Mouse (Mus musculus) kidney, adult 9 months (tissue): ENCODE measurements at regions not wholly inside any gene's neighbourhood (a gene's known extent, or its start where the extent isn't known, plus 50 kb on each side); places are given as distances from the start of the nearest gene placed in this dataset.

Source experiments
- DNase-seq: peaks from one replicate; pipeline ENCODE4 v3.0.0; 2022

DNA sequence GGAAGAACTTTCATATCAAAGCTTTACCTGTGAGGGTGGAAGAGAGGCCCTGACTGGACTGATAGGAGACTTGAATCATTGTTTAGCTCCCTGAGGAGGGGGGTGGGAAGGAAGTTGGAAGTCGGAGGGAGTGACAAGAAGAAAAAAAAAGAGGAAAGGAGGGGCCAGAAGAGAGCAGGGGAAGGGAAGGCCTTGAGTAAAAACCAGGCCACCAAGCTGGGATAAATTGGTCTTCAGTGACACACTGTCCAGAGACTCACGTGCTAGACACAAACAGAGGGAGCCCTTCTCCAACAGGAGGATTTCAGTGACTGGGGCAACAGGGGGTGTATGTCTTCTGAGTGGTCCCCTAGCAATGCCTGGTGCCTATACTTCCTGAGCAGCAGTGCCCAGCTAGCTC lies 172.9 kb downstream of the Dact1 start:
- no peak for DNase-seq

DNA sequence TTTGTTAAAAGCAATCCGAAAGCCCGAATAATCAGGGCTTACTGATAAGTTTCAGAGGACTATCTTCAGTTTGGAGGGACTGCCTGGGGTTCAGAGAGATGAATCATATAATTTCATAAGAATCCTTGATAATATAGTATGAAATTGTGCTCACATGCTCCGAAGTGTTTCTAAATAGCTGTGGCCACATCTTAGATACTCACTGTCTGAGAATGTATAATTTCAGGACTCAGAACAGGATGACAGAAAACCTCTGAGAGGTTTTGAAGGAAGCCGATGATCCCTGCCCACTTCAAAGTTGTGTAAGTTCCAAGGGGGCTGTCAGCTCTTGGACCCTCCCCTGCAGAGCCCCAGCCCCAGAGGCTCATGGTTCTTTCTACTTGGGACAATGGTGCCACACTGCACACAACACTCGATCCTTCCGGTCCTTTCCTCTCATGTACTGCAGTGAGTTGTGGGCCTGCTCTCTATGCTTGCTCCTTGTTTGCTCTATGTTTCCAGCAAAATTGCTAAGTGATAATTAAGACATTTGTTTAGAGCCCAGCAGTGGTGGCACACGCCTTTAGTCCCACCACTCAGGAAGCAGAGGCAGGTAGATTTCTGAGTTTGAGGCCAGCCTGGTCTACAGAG lies 174.0 kb downstream of the Dact1 start:
- no peak for DNase-seq

DNA sequence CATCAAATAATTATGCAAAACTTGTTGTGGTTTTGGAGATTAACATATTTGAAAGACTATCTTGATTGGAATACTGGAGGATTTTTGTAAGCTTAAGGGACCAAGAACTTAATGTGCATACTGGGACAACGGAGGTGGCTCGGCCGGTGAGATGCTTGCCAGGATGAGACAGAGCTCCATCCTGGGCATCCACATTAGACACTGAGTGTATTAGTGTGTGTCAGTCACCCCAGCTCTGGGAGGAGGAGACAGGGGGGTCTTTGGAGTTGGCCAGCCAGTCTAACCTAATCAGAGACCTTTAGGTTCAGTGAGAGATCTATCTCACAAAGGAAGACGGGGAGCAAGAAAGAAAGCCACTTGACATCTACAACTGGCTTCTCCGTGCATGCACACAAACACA lies 174.6 kb downstream of the Dact1 start:
- no peak for DNase-seq

DNA sequence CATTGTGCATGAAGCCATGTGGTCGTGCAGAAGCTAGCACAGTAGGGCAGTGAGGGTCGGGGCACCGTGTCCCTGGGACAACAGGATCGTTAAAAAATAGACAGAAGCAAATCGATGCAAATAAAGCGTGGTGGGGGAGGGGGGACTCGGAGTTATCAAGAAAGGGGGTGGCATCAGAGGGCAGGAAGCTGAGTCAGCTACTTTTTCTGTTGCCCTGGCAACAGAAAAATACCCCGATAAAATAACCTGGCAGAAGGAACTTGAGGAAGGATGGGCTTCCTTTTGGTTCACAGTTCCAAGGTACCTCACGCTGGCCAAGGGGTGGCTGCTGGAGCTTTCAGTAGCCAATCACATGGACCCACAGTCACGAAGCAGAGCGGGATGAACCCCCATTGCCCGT lies 176.4 kb downstream of the Dact1 start:
- no peak for DNase-seq

DNA sequence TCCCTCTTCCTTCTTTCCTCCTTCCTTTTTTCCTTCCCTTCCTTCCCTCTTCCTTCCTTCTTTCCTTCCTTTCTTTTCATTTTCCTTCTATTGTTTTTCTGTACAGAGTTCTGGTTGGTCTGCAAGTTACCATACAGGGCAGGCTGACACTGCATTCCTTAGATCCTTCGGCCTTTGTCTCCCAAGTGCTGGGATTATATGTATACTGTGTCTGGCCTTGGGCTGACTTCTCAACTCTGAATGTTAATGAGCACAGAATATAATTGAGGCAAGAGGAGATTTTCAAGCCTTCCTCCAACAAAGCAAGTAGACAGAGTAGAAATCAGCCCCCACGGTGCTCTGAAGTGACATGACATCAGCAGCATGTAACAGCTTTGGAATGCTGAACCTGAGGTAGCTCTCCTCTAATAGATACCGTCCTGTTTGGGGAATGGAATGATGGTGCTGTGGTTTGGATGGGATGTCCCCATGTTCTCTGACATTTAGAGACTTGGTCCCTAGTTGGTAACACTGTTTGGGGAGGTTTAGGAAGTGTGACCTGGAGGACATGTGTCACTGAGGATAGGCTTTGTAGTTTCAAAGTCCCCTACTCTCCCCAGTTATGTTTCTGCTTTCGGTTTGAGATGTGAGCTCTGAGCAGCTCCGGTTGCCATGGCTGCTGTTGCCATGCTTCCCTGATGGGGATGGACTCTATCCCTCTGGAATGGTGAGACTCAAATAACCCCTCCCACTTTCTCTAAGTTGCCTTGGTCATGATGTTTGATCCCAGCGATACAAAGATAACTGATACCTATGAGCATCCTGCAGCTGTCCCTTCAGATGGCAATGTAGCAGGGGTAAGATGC lies 178.1 kb downstream of the Dact1 start:
- DNase-seq = no peak

DNA sequence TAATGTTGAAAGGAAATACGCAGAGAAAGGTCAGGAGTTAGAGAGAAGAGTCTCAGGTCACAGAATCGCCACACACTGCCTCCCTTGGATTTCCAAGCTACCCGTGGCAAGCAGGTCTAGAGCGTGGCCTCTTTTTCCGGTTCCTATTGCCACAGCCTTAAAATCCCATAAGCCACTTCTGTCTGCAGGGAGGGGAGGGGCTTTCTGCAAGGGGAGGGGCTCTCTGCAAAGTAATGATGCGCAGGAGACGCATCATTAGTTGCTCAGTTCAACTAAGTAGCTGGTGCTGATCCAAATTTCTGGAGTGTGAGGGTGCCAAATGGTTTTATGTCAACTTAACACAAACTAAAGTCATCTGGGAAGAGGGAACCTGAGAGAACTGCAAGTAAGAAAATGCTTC lies 179.6 kb downstream of the Dact1 start:
- no peak for DNase-seq

DNA sequence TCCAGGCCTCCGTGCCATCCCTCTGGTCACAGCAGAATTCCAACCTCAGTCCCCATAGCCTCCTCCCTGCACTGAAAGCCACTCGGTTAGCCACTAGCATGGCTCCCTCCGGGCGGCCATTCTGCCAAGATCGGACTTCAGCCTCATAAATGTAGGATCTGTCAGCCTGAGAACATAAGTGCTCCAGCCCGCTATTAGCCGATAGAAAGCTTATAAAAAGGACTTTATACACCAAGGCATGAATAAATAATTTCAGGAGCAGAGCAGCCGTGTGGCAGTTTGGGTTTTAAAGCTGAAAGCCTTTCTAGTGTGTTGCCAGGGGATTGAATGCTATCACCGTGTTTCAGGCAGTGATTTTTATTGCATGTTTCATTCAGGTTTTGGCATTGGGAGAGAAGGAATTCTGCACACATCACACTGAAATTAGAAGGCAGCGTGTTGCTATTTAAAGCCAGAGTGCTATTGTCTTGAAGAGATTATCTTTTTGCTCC lies 185.2 kb downstream of the Dact1 start:
- no peak for DNase-seq

DNA sequence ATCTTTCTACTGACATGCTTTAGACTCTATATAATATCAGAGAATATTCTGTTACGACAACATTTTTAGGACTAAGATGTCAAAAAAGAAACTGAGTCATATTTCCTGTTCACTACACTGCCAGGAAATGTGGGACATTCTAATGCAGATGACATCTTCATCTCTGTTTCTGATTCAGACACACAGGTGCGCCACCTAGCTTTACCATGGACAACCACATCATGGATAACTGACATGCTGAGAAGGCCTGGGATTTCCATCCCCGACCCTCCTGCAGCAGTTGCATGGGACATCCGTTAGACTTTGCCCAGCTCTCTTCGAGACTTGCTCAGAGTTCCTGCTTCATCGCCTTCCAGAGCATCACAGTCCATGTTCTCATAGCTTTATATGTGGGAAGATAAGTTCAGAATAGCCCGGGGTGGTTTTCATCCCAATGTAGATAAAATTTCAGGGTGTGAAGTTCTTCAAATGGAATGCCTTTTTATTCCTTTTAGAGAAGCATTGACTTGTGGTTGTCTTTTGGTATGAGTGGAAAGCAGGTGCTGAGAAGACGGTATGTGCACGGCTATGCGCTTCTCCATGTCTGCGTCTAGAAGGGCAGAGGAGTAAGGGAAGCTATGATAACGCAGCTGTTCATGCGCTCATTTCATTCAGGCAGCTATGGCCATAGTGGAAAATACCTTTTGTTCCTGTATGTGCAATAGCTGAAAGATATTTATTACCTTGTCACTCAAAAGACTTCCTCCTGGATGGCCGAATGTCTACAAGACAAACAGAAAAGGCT lies 188.8 kb downstream of the Dact1 start:
- DNase-seq = peak; percentile 24

DNA sequence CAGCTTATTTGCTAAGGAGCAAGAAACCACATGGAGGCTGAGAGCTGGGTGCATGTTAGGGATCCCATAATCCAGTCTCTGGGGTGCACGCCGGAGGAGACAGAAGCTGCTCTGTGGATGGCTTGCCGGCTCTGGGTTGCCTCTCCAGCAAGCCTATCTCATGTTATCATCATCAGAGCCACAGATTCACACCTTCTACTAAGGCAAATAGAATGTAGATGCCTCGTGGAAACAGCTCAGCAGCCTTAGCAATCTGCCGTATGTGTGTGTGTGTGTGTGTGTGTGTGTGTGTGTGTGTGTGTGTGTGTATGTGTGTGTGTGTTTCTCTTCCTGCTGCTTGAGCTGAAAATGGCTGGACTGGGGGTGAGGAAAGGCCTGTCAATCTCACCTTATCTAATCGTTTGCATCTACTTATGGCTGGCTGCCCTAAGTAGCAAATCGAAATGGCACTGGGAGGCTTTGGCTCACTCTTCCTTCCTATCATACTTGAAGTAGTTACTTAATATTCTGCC lies 191.7 kb downstream of the Dact1 start:
- no peak for DNase-seq

DNA sequence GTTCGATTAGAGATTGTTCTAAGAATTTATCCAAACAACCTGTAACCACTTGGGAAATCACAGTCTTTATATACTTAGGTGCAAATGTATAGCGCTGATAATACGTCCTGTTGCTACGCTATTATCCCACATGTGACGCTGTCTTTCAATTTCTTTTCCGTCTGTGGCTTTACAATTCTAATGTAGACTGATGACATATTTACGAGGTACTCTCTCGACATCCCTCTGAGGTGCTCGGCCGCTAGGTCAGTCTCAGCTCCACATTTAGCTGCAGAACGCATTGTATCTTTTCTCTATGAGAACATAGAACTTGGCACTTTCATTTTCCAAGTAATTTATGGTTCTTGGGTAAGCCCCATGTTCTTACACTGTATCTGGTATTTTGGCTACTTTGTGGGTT lies 193.6 kb downstream of the Dact1 start:
- DNase-seq = no peak

DNA sequence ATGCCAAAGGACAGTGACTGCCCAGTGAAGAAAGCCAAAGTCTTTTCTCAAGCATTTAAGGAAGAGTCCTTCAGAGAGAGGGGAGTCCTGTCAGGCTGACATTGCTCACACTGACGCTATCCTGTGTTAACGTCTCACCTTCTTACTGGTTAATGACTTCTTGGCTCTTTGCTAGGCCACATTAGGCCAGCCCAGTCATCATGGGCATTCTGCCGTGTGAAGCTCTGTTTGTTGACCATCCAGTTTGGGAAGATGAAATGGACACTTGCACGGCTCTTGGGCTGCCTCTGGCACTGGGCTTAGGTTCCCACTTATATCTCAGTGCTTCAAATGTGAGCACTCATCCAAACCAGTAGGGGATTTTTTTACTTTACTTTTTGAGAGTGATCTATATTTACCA lies 196.5 kb downstream of the Dact1 start:
- no peak for DNase-seq

DNA sequence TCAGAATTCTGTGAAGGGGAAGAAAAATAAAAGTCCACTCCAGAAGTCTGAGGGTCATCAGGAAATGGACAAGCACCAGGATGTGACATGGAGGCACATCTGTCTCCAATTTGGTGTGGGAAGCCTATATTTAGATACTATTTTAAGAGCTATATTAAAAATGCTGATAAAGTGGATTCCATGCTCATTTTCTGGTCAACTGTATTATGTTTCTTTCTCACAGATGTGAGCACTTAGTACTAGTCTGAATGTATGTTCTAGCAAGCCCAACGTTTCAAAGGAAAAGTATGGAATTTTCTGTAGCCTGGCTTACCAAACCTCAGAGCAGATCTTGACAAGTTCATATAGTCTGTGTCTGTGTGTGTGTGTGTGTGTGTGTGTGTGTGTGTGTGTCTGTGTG lies 197.0 kb downstream of the Dact1 start:
- no peak for DNase-seq

DNA sequence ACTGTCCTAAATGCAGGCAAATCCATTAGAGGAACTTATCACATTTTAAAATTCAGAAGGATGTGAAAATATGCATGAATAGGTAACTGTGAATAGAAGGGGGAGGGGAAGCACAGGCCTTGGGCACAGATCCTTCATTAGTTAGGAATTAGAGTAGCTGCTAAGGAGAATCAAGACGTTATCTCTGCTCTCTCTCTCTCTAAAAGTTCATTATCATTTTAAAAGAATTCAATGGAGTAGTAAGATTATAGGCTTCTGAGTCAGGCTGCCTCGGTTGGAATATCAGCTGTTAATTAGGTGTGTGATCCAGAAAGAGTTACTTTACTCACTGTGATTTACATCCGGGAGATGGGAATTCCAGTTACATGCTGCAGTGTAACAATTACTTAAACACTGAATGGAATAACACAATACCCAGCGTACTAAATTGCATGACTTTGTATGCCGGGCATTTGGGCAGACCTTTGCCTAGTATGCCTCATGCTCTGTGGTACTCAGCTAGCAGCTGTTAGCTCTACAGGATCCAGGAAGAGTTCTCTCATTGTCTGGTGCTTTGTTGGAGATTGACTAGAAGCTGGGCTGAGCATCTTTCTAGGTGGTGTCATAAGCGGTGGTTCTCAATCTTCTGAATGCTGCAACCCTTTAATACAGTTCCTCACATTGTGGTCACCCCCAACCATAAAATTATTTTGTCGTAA lies 203.4 kb downstream of the Dact1 start:
- DNase-seq = no peak

DNA sequence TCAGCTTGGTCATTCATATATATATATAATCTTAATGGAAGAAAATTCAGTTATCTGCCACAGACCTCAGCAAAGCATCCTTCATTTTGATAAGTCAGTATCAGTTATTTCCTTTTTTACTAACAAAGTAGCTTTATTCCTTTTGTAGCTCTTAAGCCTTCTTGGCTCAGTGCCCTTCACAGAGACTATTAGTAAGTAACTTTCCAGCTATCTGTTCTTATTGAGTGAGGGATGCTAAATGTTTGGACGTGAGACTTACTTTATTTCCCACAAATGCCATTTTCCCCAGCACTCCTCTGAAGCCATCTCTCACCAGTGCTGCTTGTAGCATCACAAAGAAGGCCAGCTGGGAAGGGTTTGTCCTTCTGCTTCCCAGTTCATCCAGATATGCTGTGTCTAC lies 209.8 kb downstream of the Dact1 start:
- DNase-seq = no peak

DNA sequence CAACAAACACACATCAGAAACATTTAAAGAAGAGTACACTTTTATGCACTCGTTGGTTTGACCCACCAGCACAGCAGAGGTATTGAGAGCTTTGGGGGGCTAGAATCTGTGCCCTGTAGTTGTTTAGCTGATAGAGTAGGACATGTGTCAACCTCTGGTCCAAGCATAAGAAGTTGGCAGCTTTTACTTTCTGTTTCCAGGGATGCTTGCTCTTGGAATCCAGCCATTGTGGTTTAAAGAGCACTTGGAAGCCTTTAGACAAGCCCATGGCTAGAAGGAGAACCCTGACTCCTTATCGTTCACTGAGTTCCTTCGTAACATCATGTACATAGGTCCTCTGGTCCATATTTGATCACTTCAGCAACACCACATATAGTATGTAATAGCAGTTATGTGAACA lies 212.3 kb downstream of the Dact1 start:
- DNase-seq = peak; percentile 6

DNA sequence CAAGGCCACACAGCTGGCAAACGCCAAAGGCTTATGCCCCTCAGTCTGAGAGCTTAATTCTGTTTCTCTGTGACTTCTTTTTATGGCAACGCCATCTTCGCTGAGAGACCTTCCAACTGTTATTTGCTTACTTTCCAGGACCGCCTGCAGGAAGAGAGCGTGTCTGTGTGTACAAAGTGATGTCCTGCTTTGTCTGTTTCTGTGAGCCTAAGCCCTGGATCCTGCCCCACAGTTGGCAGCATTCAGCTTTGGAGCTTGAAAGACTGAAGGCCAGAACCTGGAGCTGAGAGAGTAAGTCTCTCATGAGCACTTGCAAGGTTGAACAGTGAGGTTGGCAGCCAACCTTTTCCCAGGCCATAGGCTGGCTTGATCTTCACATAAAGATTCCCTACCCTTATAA lies 212.8 kb downstream of the Dact1 start:
- DNase-seq = no peak

DNA sequence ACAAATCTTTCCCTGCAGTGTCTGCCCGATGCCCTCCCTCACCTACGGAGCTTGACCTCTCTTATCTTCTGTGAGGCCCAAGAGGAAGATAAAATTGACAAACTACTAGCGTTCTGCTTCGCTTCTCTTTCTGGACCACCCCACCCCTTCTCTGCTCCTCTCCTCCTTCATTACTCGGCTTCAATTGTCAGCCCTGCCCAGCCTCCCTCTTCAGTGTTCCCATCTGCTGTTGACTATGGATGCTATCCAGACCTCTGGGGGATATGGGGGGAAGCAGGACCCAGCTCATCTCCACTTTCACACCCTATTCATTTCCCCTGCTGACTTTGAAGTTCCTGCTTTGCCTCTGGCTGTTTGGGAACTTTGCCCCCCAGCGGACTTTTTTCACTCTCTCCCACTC lies 214.5 kb downstream of the Dact1 start:
- DNase-seq = no peak

DNA sequence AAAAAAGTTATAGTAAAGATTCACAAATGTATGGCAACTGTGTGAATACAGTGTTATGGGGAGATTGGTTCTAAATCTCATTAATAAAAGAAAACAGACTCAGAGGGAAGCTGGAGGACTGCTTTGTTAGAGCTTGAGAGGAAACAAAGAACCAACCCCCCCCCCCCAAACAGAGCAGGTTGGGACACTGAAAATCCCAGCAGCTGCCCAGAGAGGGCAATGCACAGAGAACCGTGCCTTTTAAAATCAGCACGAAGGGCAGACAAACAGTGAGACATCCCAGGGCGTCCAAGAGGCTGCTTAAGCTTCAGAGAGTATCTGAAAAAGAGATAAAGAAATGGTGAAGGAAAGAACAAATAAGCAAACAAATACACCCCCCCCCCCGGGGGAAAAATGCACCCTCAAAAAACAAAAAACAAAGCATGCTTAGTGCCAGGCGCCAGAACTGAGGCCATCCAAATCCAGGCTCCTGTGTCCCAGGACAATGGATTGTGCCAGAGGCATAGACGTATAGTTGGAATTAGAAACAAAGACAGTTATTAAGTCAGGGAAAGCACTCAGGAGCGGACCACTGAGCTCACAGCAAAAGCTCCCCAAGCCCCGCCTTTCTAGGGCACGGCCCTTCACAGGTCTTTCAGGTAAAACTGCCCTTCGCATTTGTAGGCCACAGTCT lies 215.7 kb downstream of the Dact1 start:
- DNase-seq = no peak

DNA sequence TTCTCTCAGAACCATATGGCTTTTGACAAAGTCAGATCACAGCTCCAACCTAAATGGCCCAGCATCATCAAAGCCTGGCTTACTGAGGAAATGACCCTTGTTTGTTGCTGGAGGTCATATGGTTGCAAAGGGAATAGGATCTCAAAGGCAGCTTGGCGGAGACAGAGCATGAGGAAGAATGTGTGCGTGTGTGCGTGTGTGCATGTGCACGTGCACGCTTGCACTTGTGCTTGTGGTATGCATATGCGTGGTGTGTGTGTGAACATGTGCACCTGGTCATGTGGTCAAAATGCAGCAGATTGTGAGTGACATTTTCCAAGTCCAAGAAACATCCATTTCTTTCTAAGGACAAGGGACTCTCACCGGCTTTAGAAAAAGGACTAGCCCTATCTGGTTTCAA lies 216.9 kb downstream of the Dact1 start:
- no peak for DNase-seq

DNA sequence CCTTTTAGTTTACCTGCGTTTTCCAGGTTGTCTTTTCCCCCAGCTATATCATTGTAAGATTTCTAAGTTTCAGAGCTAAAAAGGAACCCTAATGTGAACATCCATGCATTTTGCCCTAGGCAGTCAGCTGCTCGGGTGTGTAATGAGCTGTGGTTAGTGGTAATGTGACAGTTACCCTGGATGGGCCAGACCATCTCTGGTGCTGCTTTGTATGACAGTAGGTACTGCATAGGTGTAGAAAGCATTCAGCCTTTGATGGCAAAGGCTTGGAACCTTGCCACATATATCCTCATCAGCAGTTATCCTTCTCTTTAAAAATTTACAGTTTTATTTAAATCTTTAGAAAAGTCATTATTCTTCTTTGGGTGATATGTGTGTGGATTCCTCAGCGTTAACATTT lies 222.5 kb downstream of the Dact1 start:
- no peak for DNase-seq

DNA sequence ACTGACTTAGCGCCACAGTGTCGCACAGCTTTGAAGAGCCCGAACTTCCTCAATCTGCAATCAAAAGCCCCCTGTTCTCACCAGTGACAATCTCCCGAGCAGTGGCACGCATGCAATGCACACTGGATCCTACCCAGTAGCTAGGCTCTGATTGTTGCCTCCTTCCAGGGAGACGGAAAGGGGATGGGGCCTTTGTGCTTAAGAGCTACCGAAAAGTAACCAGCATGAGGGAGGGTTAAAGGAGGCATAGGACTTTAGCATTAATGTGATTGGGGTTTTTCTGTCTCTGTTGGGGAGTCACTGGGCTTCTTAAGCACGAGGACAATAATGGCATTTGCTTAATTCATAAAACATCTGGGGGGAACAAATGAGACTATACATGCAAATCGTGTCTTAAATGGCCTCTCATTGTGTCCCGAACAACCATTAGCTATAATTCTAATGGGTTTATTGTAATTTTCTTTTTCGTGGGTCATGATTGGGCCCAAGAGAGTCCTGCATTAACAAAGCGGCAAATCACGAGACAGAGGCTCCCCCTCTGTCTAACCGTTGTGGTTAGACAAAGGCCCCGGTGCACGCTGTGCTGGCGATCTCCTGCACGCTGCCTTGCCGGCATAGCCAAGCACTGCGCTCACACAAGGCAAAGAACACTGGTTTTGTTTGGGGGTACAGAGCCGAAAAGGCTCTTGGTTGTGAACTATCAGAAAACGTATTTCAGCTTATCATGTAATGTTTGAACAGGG lies 223.2 kb downstream of the Dact1 start:
- DNase-seq = no peak

DNA sequence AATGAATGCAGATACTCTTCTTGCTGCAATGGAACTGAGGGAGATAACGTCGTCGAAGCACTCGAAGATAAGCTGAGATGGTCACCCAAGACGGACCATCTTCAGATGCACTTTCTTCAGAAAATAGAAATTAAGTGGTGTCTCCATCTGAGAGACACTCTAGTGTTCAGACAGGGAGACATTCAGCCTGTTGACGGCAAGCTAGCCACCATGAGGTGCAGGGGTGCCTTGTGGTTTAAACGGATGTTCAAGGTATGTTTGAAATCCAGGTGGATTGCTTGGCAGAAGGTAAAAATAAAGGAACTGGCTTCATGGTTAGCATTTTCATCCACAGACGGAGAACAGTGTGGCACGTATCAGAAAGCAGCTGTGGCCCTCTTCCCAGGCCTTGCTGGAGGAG lies 224.0 kb downstream of the Dact1 start:
- no peak for DNase-seq
